Mouse (Mus musculus) heart, embryonic 11.5 days (tissue): ENCODE data around the gene M1ap. TPM values are rescaled to one million over a fixed set of nuclear protein-coding genes. Genes with fewer than 3 reads are reported as not detected.
A peak's percentile ranks its signal among the peaks of the same experiment; 100 is the strongest.

ENCODE experiments used
- ATAC-seq: fragments of 200-750 bp; cut with Nextera tagmentation; replicated peaks from 2 replicates; pipeline ENCODE4 v1.8.0; 2017; ENCODE audit warnings: moderate library complexity; ENCODE audit not compliant: insufficient number of reproducible peaks, low FRiP score, low TSS enrichment
- H3K27ac ChIP-seq: fragments of 300-500 bp; sonication (generic); 2 replicates; pipeline ENCODE4 v1.5.1; 2014; ENCODE audit warnings: mild to moderate bottlenecking, low read depth, low read length
- H3K27me3 ChIP-seq: fragments of 300-500 bp; sonication (generic); 2 replicates; pipeline ENCODE4 v1.6.1; 2014; ENCODE audit warnings: mild to moderate bottlenecking, low read length, mixed read lengths; ENCODE audit not compliant: control insufficient read depth, insufficient read depth
- H3K36me3 ChIP-seq: fragments of 300-500 bp; sonication (generic); 2 replicates; pipeline ENCODE4 v1.6.1; 2014; ENCODE audit warnings: mild to moderate bottlenecking, low read length, moderate library complexity, mixed read lengths; ENCODE audit not compliant: control insufficient read depth, insufficient read depth
- H3K4me1 ChIP-seq: fragments of 300-500 bp; sonication (generic); 2 replicates; pipeline ENCODE4 v1.6.1; 2014; ENCODE audit warnings: low read length; ENCODE audit not compliant: control insufficient read depth, insufficient read depth
- H3K4me2 ChIP-seq: fragments of 300-500 bp; sonication (generic); 2 replicates; pipeline ENCODE4 v1.6.1; 2014; ENCODE audit warnings: mild to moderate bottlenecking, moderate library complexity
- H3K4me3 ChIP-seq: fragments of 300-500 bp; sonication (generic); 2 replicates; pipeline ENCODE4 v1.5.1; 2014; ENCODE audit warnings: low read depth, low read length
- H3K9ac ChIP-seq: fragments of 300-500 bp; sonication (generic); 2 replicates; pipeline ENCODE4 v1.6.1; 2014; ENCODE audit warnings: mild to moderate bottlenecking, low read depth, low read length, moderate library complexity
- H3K9me3 ChIP-seq: fragments of 300-500 bp; sonication (generic); replicated peaks from 2 replicates; pipeline ENCODE4 v1.6.1; 2016; ENCODE audit warnings: low read length; ENCODE audit not compliant: control insufficient read depth
- WGBS: fragments of 180-500 bp; shearing (Covaris S2); extraction: QIAGEN DNeasy Blood & Tissue Kit; methylation state at CpG from one replicate; pipeline ENCODE4 v1.1.7; 2014; ENCODE audit not compliant: insufficient replicate concordance; 5-methylcytosine and 5-hydroxymethylcytosine counted together
- polyA plus RNA-seq: library from polyadenylated mRNA; unstranded; fragments of >200 nt; fragmentation: Nextera tagmentation; extraction: Ambion mirVana; gene quantifications from 2 replicates; pipeline ENCODE4 v1.2.1, GENCODE M21; 2014

M1ap gene
- polyA plus RNA-seq, 1 experiment from 2014 or later, result 0.70 TPM

GRCm38 (mm10) chr6:83038496-83039012 lies 91.9 kb downstream of the M1ap start:
- peak; percentile 71 for ATAC-seq
- Histone ChIP-seq H3K4me3 (peak overlapping the region; percentile 14), H3K9me3 (no peaks in the 10 kb centered on the region), H3K27ac (no peak overlapping the region), H3K9ac (no peak overlapping the region; the same call in 1 of the 2 replicates), H3K4me2 (peak overlapping the region; percentile 47), H3K4me1 (peaks cover 17% of the 10 kb centered on the region), H3K36me3 (no peaks in the 10 kb centered on the region), H3K27me3 (peaks cover 27% of the 10 kb centered on the region)
- WGBS, result 10% methylated on average over 24 of the region's 24 CpGs

- no peak overlapping the region for H3K9ac ChIP-seq
- no peak overlapping the region for H3K27ac ChIP-seq
- ATAC-seq, result no peak
- H3K36me3 ChIP-seq, result no peaks in the 10 kb centered on the region
- no peaks in the 10 kb centered on the region for H3K9me3 ChIP-seq
- WGBS, result 75% methylated on average over 5 of the region's 5 CpGs
- H3K4me1 ChIP-seq, result peaks cover 15% of the 10 kb centered on the region
- H3K4me2 ChIP-seq, result no peak overlapping the region
- no peak overlapping the region for H3K4me3 ChIP-seq
- H3K27me3 ChIP-seq, result peaks cover 16% of the 10 kb centered on the region
Observed at GRCm38 (mm10) chr6:83040601-83041000, 93.9 kb downstream of the M1ap start.

- H3K4me1 ChIP-seq, result peaks cover 13% of the 10 kb centered on the region
- no peaks in the 10 kb centered on the region for H3K9me3 ChIP-seq
- H3K9ac ChIP-seq, result no peak overlapping the region
- ATAC-seq, result no peak
- 54% methylated on average over 6 of the region's 6 CpGs for WGBS
- H3K27me3 ChIP-seq, result peaks cover 11% of the 10 kb centered on the region
- no peaks in the 10 kb centered on the region for H3K36me3 ChIP-seq
- H3K4me3 ChIP-seq, result no peak overlapping the region
- no peak overlapping the region for H3K4me2 ChIP-seq
- no peak overlapping the region for H3K27ac ChIP-seq
Observed at GRCm38 (mm10) chr6:83043561-83043960, 96.9 kb downstream of the M1ap start.

- H3K4me1 ChIP-seq, result peaks cover 11% of the 10 kb centered on the region
- peaks cover 15% of the 10 kb centered on the region for H3K27me3 ChIP-seq
- H3K4me2 ChIP-seq, result no peak overlapping the region
- ATAC-seq, result no peak
- no peak overlapping the region for H3K27ac ChIP-seq
- no peaks in the 10 kb centered on the region for H3K36me3 ChIP-seq
- no peak overlapping the region for H3K9ac ChIP-seq
- 76% methylated on average over 5 of the region's 5 CpGs for WGBS
- H3K4me3 ChIP-seq, result no peak overlapping the region
- H3K9me3 ChIP-seq, result no peaks in the 10 kb centered on the region
Observed at GRCm38 (mm10) chr6:83043993-83044392, 97.3 kb downstream of the M1ap start.

- Histone ChIP-seq H3K27me3 (peaks cover 22% of the 10 kb centered on the region), H3K4me2 (no peak overlapping the region), H3K4me1 (peaks cover 11% of the 10 kb centered on the region), H3K36me3 (no peaks in the 10 kb centered on the region), H3K9me3 (no peaks in the 10 kb centered on the region), H3K4me3 (no peak overlapping the region), H3K27ac (peak overlapping the region; percentile 54; the same call in 1 of the 2 replicates), H3K9ac (no peak overlapping the region)
- 39% methylated on average over 9 of the region's 9 CpGs for WGBS
- peak; percentile 68 for ATAC-seq
Observed at GRCm38 (mm10) chr6:83044742-83045141, 98.0 kb downstream of the M1ap start.

- Histone ChIP-seq H3K9ac (no peak overlapping the region), H3K27me3 (peaks cover 18% of the 10 kb centered on the region), H3K4me1 (peaks cover 10% of the 10 kb centered on the region), H3K4me2 (no peak overlapping the region), H3K9me3 (no peaks in the 10 kb centered on the region), H3K36me3 (0 out of 2 replicates have a peak, but pooled peaks cover 3% of the 10 kb centered on the region), H3K27ac (no peak overlapping the region), H3K4me3 (no peak overlapping the region)
- ATAC-seq, result no peak
- 59% methylated on average over 10 of the region's 10 CpGs for WGBS
Observed at GRCm38 (mm10) chr6:83049367-83049766, 102.7 kb downstream of the M1ap start.

- H3K9ac ChIP-seq, result peak overlapping the region; percentile 97
- ATAC-seq, result no peak
- H3K27ac ChIP-seq, result peak overlapping the region; percentile 83
- H3K9me3 ChIP-seq, result no peaks in the 10 kb centered on the region
- H3K27me3 ChIP-seq, result peaks cover 18% of the 10 kb centered on the region
- peaks cover 7% of the 10 kb centered on the region; the same call in 1 of the 2 replicates for H3K36me3 ChIP-seq
- H3K4me3 ChIP-seq, result peak overlapping the region; percentile 96
- 2% methylated on average over 26 of the region's 26 CpGs for WGBS
- peak overlapping the region; percentile 81 for H3K4me2 ChIP-seq
- peaks cover 17% of the 10 kb centered on the region for H3K4me1 ChIP-seq
Observed at GRCm38 (mm10) chr6:83053136-83053960, 106.6 kb downstream of the M1ap start.

- Histone ChIP-seq H3K27me3 (peaks cover 10% of the 10 kb centered on the region), H3K4me1 (peaks cover 17% of the 10 kb centered on the region), H3K9me3 (no peaks in the 10 kb centered on the region), H3K4me3 (peak within 1 kb of the TSS; percentile 96), H3K36me3 (peaks cover 7% of the 10 kb centered on the region; the same call in 1 of the 2 replicates), H3K4me2 (peak within 1 kb of the TSS; percentile 81), H3K9ac (peak within 1 kb of the TSS; percentile 97), H3K27ac (peak within 1 kb of the TSS; percentile 83)
- under 1% methylated on average over 63 of the region's 64 CpGs for WGBS
- ATAC-seq, result peak; percentile 93
Observed at GRCm38 (mm10) chr6:83054074-83054851, 107.6 kb downstream of the M1ap start, which contains the start of gene Aup1. Gene Aup1 (plus strand): TSS chr6:83054521.
